Mouse (Mus musculus): ENCODE results near the gene Clec1b.

DNA sequence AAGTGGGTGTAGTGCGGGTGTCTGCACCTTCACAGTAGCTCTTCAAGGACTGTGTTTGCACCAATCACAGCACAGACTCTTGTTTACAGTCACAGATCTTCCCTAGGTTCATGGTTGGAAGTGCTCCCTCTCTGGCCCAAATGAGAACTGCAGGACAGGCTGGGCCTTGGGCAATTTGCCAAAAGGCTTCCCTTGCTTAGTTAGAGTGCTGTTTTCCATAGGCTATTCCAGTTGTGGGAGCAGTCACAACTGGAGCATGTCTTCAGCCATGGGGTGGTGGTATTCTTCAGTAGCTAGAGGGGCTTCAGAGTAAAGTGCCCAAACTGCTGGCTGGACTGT, 26.6 kb downstream of the Clec1b start:
- peak; percentile 55; the same call in 1 of the 2 replicates for TF ChIP-seq CTCF (IDR thresholded peaks at IDR 0.05; ENCODE audit: low read depth, low read length)
- TF ChIP-seq POLR2A (IDR thresholded peaks at IDR 0.05; ENCODE audit: borderline replicate concordance, low read depth, low read length) = no peak
